Mouse (Mus musculus) ES-E14 (cell line): ENCODE measurements at regions not wholly inside any gene's neighbourhood (a gene's known extent, or its start where the extent isn't known, plus 50 kb on each side); places are given as distances from the start of the nearest gene placed in this dataset.

Experiments
- DNase-seq: peaks from one replicate; pipeline ENCODE4 v3.0.0-alpha.2; 2013; ENCODE audit warnings: low read depth, low spot score
- H3K27ac ChIP-seq: 2 replicates; pipeline ENCODE4 v1.5.1; 2012; ENCODE audit warnings: low read depth, mild to moderate bottlenecking, low read length, moderate library complexity, mixed read lengths; ENCODE audit not compliant: poor library complexity, insufficient read depth, severe bottlenecking
- H3K36me3 ChIP-seq: 2 replicates; pipeline ENCODE4 v1.6.1; 2012; ENCODE audit warnings: mild to moderate bottlenecking, low read length, moderate library complexity, mixed read lengths; ENCODE audit not compliant: control insufficient read depth, poor library complexity, insufficient read depth, severe bottlenecking
- H3K4me1 ChIP-seq, 2 experiments: fragments of 150-350 bp in 1 of 2; sonication (generic) in 1 of 2; 2 replicates each; pipeline ENCODE4 v1.6.1; 2012; ENCODE audit warnings: low read length in 2 of 2, mild to moderate bottlenecking in 1 of 2, mixed read lengths in 1 of 2; ENCODE audit not compliant: control insufficient read depth in 2 of 2, insufficient read depth in 2 of 2, poor library complexity in 1 of 2
- H3K4me3 ChIP-seq, 2 experiments: fragments of 150-350 bp in 1 of 2; sonication (generic) in 1 of 2; 2 replicates each; pipeline ENCODE4 v1.5.1; 2012; ENCODE audit warnings: low read length in 2 of 2, low read depth in 1 of 2, mild to moderate bottlenecking in 1 of 2, mixed read lengths in 1 of 2; ENCODE audit not compliant: insufficient read depth in 1 of 2, poor library complexity in 1 of 2, severe bottlenecking in 1 of 2
- H3K9ac ChIP-seq: 2 replicates; pipeline ENCODE4 v1.6.1; 2012; ENCODE audit warnings: low read depth, mild to moderate bottlenecking, low read length, mixed read lengths; ENCODE audit not compliant: poor library complexity, insufficient read depth, severe bottlenecking
- H3K9me3 ChIP-seq: fragments of 150-350 bp; sonication (generic); 2 replicates; pipeline ENCODE4 v1.6.1; 2012; ENCODE audit warnings: low read depth, mild to moderate bottlenecking, low read length; ENCODE audit not compliant: control insufficient read depth, insufficient read depth
- CHD2 ChIP-seq: IDR thresholded peaks from 2 replicates; pipeline ENCODE4 v1.6.1; 2014; ENCODE audit warnings: mild to moderate bottlenecking, low read depth, low read length, inconsistent platforms
- HCFC1 ChIP-seq: IDR thresholded peaks from 2 replicates; pipeline ENCODE4 v1.6.1; 2012; ENCODE audit warnings: low read length, inconsistent platforms, borderline replicate concordance; ENCODE audit not compliant: insufficient read depth
- MAFK ChIP-seq: IDR thresholded peaks from 2 replicates; pipeline ENCODE4 v1.6.1; 2014; ENCODE audit warnings: mild to moderate bottlenecking, low read depth, low read length, inconsistent platforms; ENCODE audit not compliant: insufficient read depth
- ZC3H11A ChIP-seq: IDR thresholded peaks from 2 replicates; pipeline ENCODE4 v1.6.1; 2012; ENCODE audit warnings: low read depth, mild to moderate bottlenecking, inconsistent platforms, low read length, borderline replicate concordance
- ZNF384 ChIP-seq: IDR thresholded peaks from 2 replicates; pipeline ENCODE4 v1.6.1; 2012; ENCODE audit warnings: low read depth, low read length, inconsistent platforms
- in situ Hi-C, 2 experiments: fragments of 600-800 bp; cut with MboI; formaldehyde crosslinking; loops; one replicate each; pipeline ENCODE4 v1.15.1; 2025; ENCODE audit warnings: low sequenced_read_pairs in 2 of 2, inconsistent platforms in 1 of 2; ENCODE audit not compliant: unreplicated experiment in 2 of 2

GRCm38 (mm10) chr12:45499834-45500233 is 425.3 kb upstream of the Stxbp6 start:
- Histone ChIP-seq H3K4me1 (no peaks in the 10 kb centered on the region), H3K9me3 (no peaks in the 10 kb centered on the region), H3K36me3 (no peaks in the 10 kb centered on the region), H3K4me3 (no peak overlapping the region), H3K27ac (no peak overlapping the region), H3K9ac (no peak overlapping the region)
- in situ Hi-C loops: no loop called here
- no peak for TF ChIP-seq CHD2
- no peak for TF ChIP-seq ZNF384
- no peak for TF ChIP-seq HCFC1
- no peak for TF ChIP-seq ZC3H11A
- TF ChIP-seq MAFK: no peak
- DNase-seq: no peak

- H3K9ac ChIP-seq: no peak overlapping the region
- no peak for DNase-seq
- H3K36me3 ChIP-seq: no peaks in the 10 kb centered on the region
- no peaks in the 10 kb centered on the region for H3K4me1 ChIP-seq
- H3K9me3 ChIP-seq: no peaks in the 10 kb centered on the region
- H3K27ac ChIP-seq: no peak overlapping the region
- TF ChIP-seq MAFK: no peak
- TF ChIP-seq ZC3H11A: no peak
- no peak for TF ChIP-seq CHD2
- TF ChIP-seq HCFC1: no peak
- no peak for TF ChIP-seq ZNF384
- no peak overlapping the region for H3K4me3 ChIP-seq
- in situ Hi-C loops: no loop called here
Observed at GRCm38 (mm10) chr12:45498230-45498629, 423.7 kb upstream of the Stxbp6 start.

GRCm38 (mm10) chr12:45489029-45489428 is 414.5 kb upstream of the Stxbp6 start:
- no peak for DNase-seq
- H3K9me3 ChIP-seq: no peaks in the 10 kb centered on the region

GRCm38 (mm10) chr12:45476881-45477280 is 402.4 kb upstream of the Stxbp6 start:
- TF ChIP-seq HCFC1: no peak
- no peak for TF ChIP-seq MAFK
- TF ChIP-seq ZC3H11A: no peak
- no peak for TF ChIP-seq ZNF384
- no peak for TF ChIP-seq CHD2
- Histone ChIP-seq H3K36me3 (no peaks in the 10 kb centered on the region), H3K4me1 (no peaks in the 10 kb centered on the region), H3K4me3 (no peak overlapping the region), H3K9me3 (no peaks in the 10 kb centered on the region), H3K27ac (no peak overlapping the region), H3K9ac (no peak overlapping the region)
- no peak for DNase-seq
- in situ Hi-C loops: no loop called here

More at GRCm38 (mm10) chr12:45489029-45489428, 414.5 kb upstream of the Stxbp6 start:
- Histone ChIP-seq H3K9ac (no peak overlapping the region), H3K4me3 (no peak overlapping the region), H3K4me1 (no peaks in the 10 kb centered on the region), H3K27ac (no peak overlapping the region), H3K36me3 (no peaks in the 10 kb centered on the region)
- TF ChIP-seq ZC3H11A (no peak), CHD2 (no peak), ZNF384 (no peak), MAFK (no peak), HCFC1 (no peak)
- in situ Hi-C loops: no loop called here

GRCm38 (mm10) chr12:45468093-45468492 is 393.6 kb upstream of the Stxbp6 start:
- Histone ChIP-seq H3K4me1 (no peaks in the 10 kb centered on the region), H3K36me3 (no peaks in the 10 kb centered on the region), H3K4me3 (no peak overlapping the region), H3K27ac (no peak overlapping the region), H3K9me3 (no peaks in the 10 kb centered on the region), H3K9ac (no peak overlapping the region)
- DNase-seq: no peak
- TF ChIP-seq MAFK (no peak), ZC3H11A (no peak), ZNF384 (no peak), HCFC1 (no peak), CHD2 (no peak)
- in situ Hi-C loops: no loop called here
